Mouse (Mus musculus) megakaryocyte, embryonic 14.5 days (primary cell): ENCODE data around the gene Kcnj6.

Experiments
- FLI1 ChIP-seq: IDR thresholded peaks from 2 replicates; pipeline ENCODE4 v1.6.1; 2012; ENCODE audit warnings: low read length, inconsistent platforms, mixed read lengths
- GATA1 ChIP-seq: IDR thresholded peaks from 3 replicates; pipeline ENCODE4 v1.6.1; 2012; ENCODE audit warnings: mixed read lengths, low read length, inconsistent platforms, borderline replicate concordance

DNA sequence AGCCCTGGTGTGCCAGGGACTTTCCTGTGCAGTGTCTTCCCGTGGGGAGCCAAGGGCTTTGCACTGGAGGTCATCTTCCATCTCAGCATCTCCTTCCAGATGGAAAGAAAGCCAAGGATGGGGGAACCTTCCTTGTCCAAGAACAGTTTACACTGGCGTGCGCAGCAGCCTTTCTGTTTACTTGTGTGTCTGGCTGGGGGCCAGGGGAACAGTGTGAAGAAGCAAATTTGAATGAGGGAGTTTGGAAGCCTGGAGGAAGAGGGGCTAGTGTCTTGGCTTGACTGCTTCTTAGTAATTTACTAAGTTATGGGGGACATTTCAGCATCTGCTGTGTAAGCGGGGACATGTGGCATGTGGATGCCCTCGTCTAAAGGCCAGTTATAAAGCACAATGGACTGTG lies 50.7 kb downstream of the Kcnj6 start:
- TF ChIP-seq GATA1 (no peak), FLI1 (no peak)
